Mouse (Mus musculus) neural tube, embryonic 10.5 days (tissue): ENCODE data around the gene Zfp874a.
A peak's percentile ranks its signal among the peaks of the same experiment; 100 is the strongest.
"Not testable (repeated sequence)": the region's sequence is repeated elsewhere in the genome, so short reads cannot be mapped to it uniquely, and the experiment has no call there.

Experiments
- DNase-seq: peaks from one replicate; pipeline ENCODE4 v3.0.0-alpha.2; 2017; ENCODE audit warnings: low spot score; ENCODE audit errors: extremely low spot score

The Zfp874a gene

GRCm38 (mm10) chr13:67399183-67399903 lies 52.1 kb downstream of the Zfp874a start, which contains the start of gene Zfp429:
Gene Zfp429, minus strand, starts transcription at chr13:67399819.
- DNase-seq: peak; percentile 62

GRCm38 (mm10) chr13:67376255-67376654 lies 75.2 kb downstream of the Zfp874a start:
- DNase-seq: not testable (repeated sequence)

- DNase-seq: peak; percentile 50
These were observed 76.1 kb downstream of the Zfp874a start, which contains the start of the genes Gm28041 and Zfp456 for GRCm38 (mm10) chr13:67375050-67375911. Gene Gm28041, minus strand, starts transcription at chr13:67375733. Gene Zfp456, minus strand, starts transcription at chr13:67375810.
